Mouse (Mus musculus) CH12.LX (cell line): ENCODE results near the gene Mroh2a.

Experiments used
- CTCF ChIP-seq, 2 experiments: IDR thresholded peaks in 1 of 2; conservative IDR thresholded peaks in 1 of 2; 2 replicates each; pipeline ENCODE4 v1.5.1; 2011 to 2012; ENCODE audit warnings: low read depth in 2 of 2, low read length in 2 of 2, improper control_type of control experiment in 1 of 2, inconsistent platforms in 1 of 2, mild to moderate bottlenecking in 1 of 2, moderate library complexity in 1 of 2
- ELF1 ChIP-seq: IDR thresholded peaks from 2 replicates; pipeline ENCODE4 v1.6.1; 2014; ENCODE audit warnings: low read depth, mild to moderate bottlenecking, inconsistent platforms, low read length, improper control_type of control experiment
- EP300 ChIP-seq: IDR thresholded peaks from 2 replicates; pipeline ENCODE4 v1.6.1; 2011; ENCODE audit warnings: low read length, improper control_type of control experiment
- HCFC1 ChIP-seq: IDR thresholded peaks from 2 replicates; pipeline ENCODE4 v1.6.1; 2012; ENCODE audit warnings: low read depth, mild to moderate bottlenecking, inconsistent platforms, low read length, improper control_type of control experiment
- IRF4 ChIP-seq: IDR thresholded peaks from 2 replicates; pipeline ENCODE4 v1.6.1; 2014; ENCODE audit warnings: low read depth, mild to moderate bottlenecking, inconsistent platforms, low read length, improper control_type of control experiment
- MAFK ChIP-seq: IDR thresholded peaks from 2 replicates; pipeline ENCODE4 v1.6.1; 2011; ENCODE audit warnings: low read length, improper control_type of control experiment; ENCODE audit not compliant: insufficient replicate concordance
- MXI1 ChIP-seq: IDR thresholded peaks from 2 replicates; pipeline ENCODE4 v1.6.1; 2011; ENCODE audit warnings: mild to moderate bottlenecking, low read depth, low read length, improper control_type of control experiment
- POLR2A ChIP-seq: IDR thresholded peaks from 2 replicates; pipeline ENCODE4 v1.6.1; 2011; ENCODE audit warnings: low read depth, mild to moderate bottlenecking, improper control_type of control experiment, low read length
- POLR2AphosphoS2 ChIP-seq: IDR thresholded peaks from 2 replicates; pipeline ENCODE4 v1.6.1; 2011; ENCODE audit warnings: low read depth, low read length, improper control_type of control experiment
- USF2 ChIP-seq: conservative IDR thresholded peaks from 2 replicates; pipeline ENCODE4 v1.6.1; 2011; ENCODE audit warnings: low read depth, low read length, improper control_type of control experiment
- ZMIZ1 ChIP-seq: IDR thresholded peaks from 2 replicates; pipeline ENCODE4 v1.6.1; 2012; ENCODE audit warnings: low read depth, mild to moderate bottlenecking, inconsistent platforms, low read length, improper control_type of control experiment

GRCm38 (mm10) chr1:88263778-88264177 is 37.0 kb downstream of the Mroh2a start:
- no peak for TF ChIP-seq POLR2A
- TF ChIP-seq ELF1, result no peak
- TF ChIP-seq CTCF (conservative IDR thresholded peaks at IDR 0.05 in 1 of 2, IDR thresholded peaks at IDR 0.05 in 1 of 2; ENCODE audit: low read depth in 2 of 2, low read length in 2 of 2), result no peak
- no peak for TF ChIP-seq POLR2AphosphoS2
- no peak for TF ChIP-seq MAFK
- no peak for TF ChIP-seq IRF4
- no peak for TF ChIP-seq USF2
- TF ChIP-seq EP300, result no peak
- no peak for TF ChIP-seq HCFC1
- no peak for TF ChIP-seq ZMIZ1
- no peak for TF ChIP-seq MXI1
